Mouse (Mus musculus): ENCODE measurements around the gene Npr3. TPM values are rescaled to one million over a fixed set of nuclear protein-coding genes. Genes with fewer than 3 reads are reported as not detected.

The Npr3 gene
- polyA plus RNA-seq, 1 experiment from 2014 or later: 2.1 TPM

- no peak overlapping the region for H3K4me3 ChIP-seq (replicated peaks)
- H3K9me3 ChIP-seq: no peaks in the 10 kb centered on the region
- H3K4me2 ChIP-seq: no peak overlapping the region
- H3K27ac ChIP-seq: no peak overlapping the region
- H3K4me1 ChIP-seq: no peaks in the 10 kb centered on the region
- no peaks in the 10 kb centered on the region for H3K27me3 ChIP-seq
- no peak overlapping the region for H3K9ac ChIP-seq
- no peak for ATAC-seq (ENCODE audit: low FRiP score)
- no peaks in the 10 kb centered on the region for H3K36me3 ChIP-seq (replicated peaks)
- 83% methylated on average over 4 of the region's 4 CpGs for WGBS
These were observed 91.5 kb downstream of the Npr3 start for GRCm38 (mm10) chr15:11815551-11815950.

GRCm38 (mm10) chr15:11803576-11803975 lies 103.5 kb downstream of the Npr3 start:
- ATAC-seq (ENCODE audit: low FRiP score): no peak
- H3K9ac ChIP-seq: no peak overlapping the region
- H3K36me3 ChIP-seq (replicated peaks): no peaks in the 10 kb centered on the region
- peaks cover 6% of the 10 kb centered on the region; the same call in 1 of the 2 replicates for H3K4me1 ChIP-seq
- WGBS: 82% methylated on average over 4 of the region's 4 CpGs
- H3K4me2 ChIP-seq: no peak overlapping the region
- H3K27me3 ChIP-seq: no peaks in the 10 kb centered on the region
- no peak overlapping the region for H3K4me3 ChIP-seq (replicated peaks)
- H3K9me3 ChIP-seq: no peaks in the 10 kb centered on the region
- H3K27ac ChIP-seq: no peak overlapping the region

GRCm38 (mm10) chr15:11801863-11802722 lies 105.0 kb downstream of the Npr3 start:
- Histone ChIP-seq H3K9ac (no peak overlapping the region), H3K36me3 (replicated peaks) (no peaks in the 10 kb centered on the region), H3K4me1 (peaks cover 6% of the 10 kb centered on the region; the same call in 1 of the 2 replicates), H3K27me3 (no peaks in the 10 kb centered on the region), H3K27ac (no peak overlapping the region), H3K4me2 (no peak overlapping the region), H3K4me3 (replicated peaks) (no peak overlapping the region), H3K9me3 (no peaks in the 10 kb centered on the region)
- WGBS: 51% methylated on average over 13 of the region's 13 CpGs
- no peak; the same call in 1 of the 2 replicates for ATAC-seq (ENCODE audit: low FRiP score)

GRCm38 (mm10) chr15:11794632-11795031 lies 112.5 kb downstream of the Npr3 start:
- no peak for ATAC-seq (ENCODE audit: low FRiP score)
- H3K27ac ChIP-seq: no peak overlapping the region
- 36% methylated on average over 2 of the region's 2 CpGs for WGBS

More at GRCm38 (mm10) chr15:11794632-11795031, 112.5 kb downstream of the Npr3 start:
- Histone ChIP-seq H3K9ac (no peak overlapping the region), H3K9me3 (no peaks in the 10 kb centered on the region), H3K36me3 (replicated peaks) (no peaks in the 10 kb centered on the region), H3K27me3 (no peaks in the 10 kb centered on the region), H3K4me1 (no peaks in the 10 kb centered on the region), H3K4me3 (replicated peaks) (no peak overlapping the region), H3K4me2 (no peak overlapping the region)

Other genes starting within 250 kb of the Npr3 start
- 666 and 676 TPM in 2 replicates for gene Sub1, start 89.7 kb upstream of the Npr3 start, polyA plus RNA-seq (2016; fragmentation: Nextera tagmentation; extraction: Ambion mirVana)
- gene Zfr, start 210.5 kb upstream of the Npr3 start, polyA plus RNA-seq (2016; fragmentation: Nextera tagmentation; extraction: Ambion mirVana): 117 and 131 TPM in 2 replicates